Comparison of ENCODE assay signal across 11 mouse cellular contexts in the genomic region with DNA sequence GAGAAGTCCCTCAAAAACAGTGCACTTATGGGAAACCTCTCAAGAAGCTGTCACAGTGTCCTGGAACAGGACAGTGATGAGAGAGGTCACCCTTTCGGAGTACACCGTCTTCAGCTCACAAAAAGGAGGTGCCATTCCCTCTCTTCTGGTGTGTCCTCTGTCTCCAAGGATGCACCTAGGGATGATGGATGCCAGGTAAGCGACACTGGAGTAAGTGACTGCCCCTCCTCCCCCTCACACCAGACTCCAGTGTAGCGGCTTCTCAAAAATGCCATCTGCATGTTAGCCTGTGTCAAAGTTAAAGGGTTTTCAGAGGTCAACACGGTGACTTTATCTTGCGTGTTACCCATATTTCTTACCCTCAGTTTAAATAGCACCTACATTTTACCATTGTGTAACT.
DNase-seq lines count a peak whose midpoint lies in the region; ATAC-seq and TF ChIP-seq lines count a peak whose summit lies in the region.
"Had no signal": no experiment of that assay in that cellular context is flagged by ENCODE, and none has a peak within 500 bp of the region (broad histone marks: within the 10 kb centered on the region; RNA-seq: fewer than 3 reads in every experiment).

No protein-coding gene starts in this region.

- no peak overlapping the region for H3K4me3 ChIP-seq in heart, embryonic 12.5 days
- peak overlapping the region; percentile 38 for H3K4me3 ChIP-seq in kidney, postnatal 0 days (replicated peaks; ENCODE audit: low read depth, low read length)
- no peak overlapping the region for H3K4me3 ChIP-seq in thymus, adult 2 months (ENCODE audit: control insufficient read depth, insufficient read depth, low read length)
- H3K4me3 ChIP-seq in stomach, postnatal 0 days (ENCODE audit: low read depth, low read length), result peak overlapping the region; percentile 43; the same call in 1 of the 2 replicates

- TF ChIP-seq POLR2A in thymus, adult 2 months (IDR thresholded peaks at IDR 0.05; ENCODE audit: control insufficient read depth, extremely low read depth, insufficient read depth, low read length, poor library complexity), result no peak

- no peaks in the 10 kb centered on the region for H3K9me3 ChIP-seq in heart, embryonic 12.5 days (replicated peaks)
- no peaks in the 10 kb centered on the region for H3K9me3 ChIP-seq in kidney, postnatal 0 days (replicated peaks; ENCODE audit: low read length)
- no peaks in the 10 kb centered on the region for H3K9me3 ChIP-seq in stomach, postnatal 0 days (ENCODE audit: control insufficient read depth, low read length)

- no peak for TF ChIP-seq CTCF in kidney, postnatal 0 days (IDR thresholded peaks at IDR 0.05; ENCODE audit: low read depth)
- no peak for TF ChIP-seq CTCF in thymus, adult 2 months (IDR thresholded peaks at IDR 0.05; ENCODE audit: borderline replicate concordance, control insufficient read depth, extremely low read depth, insufficient read depth, low read length, poor library complexity)
- no peak for TF ChIP-seq CTCF in stomach, postnatal 0 days (IDR thresholded peaks at IDR 0.05; ENCODE audit: low read depth)

- no peak for DNase-seq in heart, adult 8-10 months (ENCODE audit: low spot score)
- DNase-seq in kidney, postnatal 0 days (ENCODE audit: low spot score), result no peak
- DNase-seq in kidney, postnatal 14 days, result no peak
- DNase-seq in thymus, adult 2 months, result no peak
- no peak for DNase-seq in thymus, postnatal 25 days
- no peak for DNase-seq in stomach, postnatal 0 days (ENCODE audit: low spot score)
- no peak for DNase-seq in cerebellum, adult 18-20 months
- DNase-seq: B cell, adult 2 months; cerebellum, adult 11-12 months had no signal

- no peaks in the 10 kb centered on the region for H3K36me3 ChIP-seq in heart, embryonic 12.5 days
- no peaks in the 10 kb centered on the region for H3K36me3 ChIP-seq in kidney, postnatal 0 days (ENCODE audit: insufficient read depth, low read length)
- H3K36me3 ChIP-seq in thymus, adult 2 months (ENCODE audit: control insufficient read depth, insufficient read depth, low read length), result no peaks in the 10 kb centered on the region
- H3K36me3 ChIP-seq in stomach, postnatal 0 days (ENCODE audit: control insufficient read depth, insufficient read depth, low read length), result no peaks in the 10 kb centered on the region

- ATAC-seq in heart, embryonic 12.5 days (ENCODE audit: insufficient number of reproducible peaks, low FRiP score), result no peak
- no peak for ATAC-seq in kidney, postnatal 0 days (replicated peaks; ENCODE audit: low FRiP score, low read depth)
- ATAC-seq in stomach, postnatal 0 days (ENCODE audit: low FRiP score, low TSS enrichment), result no peak

- H3K4me2 ChIP-seq in heart, embryonic 12.5 days, result peak overlapping the region; percentile 65
- peak overlapping the region; percentile 64 for H3K4me2 ChIP-seq in kidney, postnatal 0 days (ENCODE audit: low read length)
- peak overlapping the region; percentile 64 for H3K4me2 ChIP-seq in stomach, postnatal 0 days (replicated peaks; ENCODE audit: low read depth)
- H3K4me2 ChIP-seq: heart, embryonic 11.5 days had no signal

- 79% methylated on average over 6 of the region's 6 CpGs for WGBS in heart, embryonic 12.5 days
- WGBS in kidney, postnatal 0 days, result 70% methylated on average over 6 of the region's 6 CpGs
- WGBS in thymus, adult 2 months, result 93% methylated on average over 6 of the region's 6 CpGs
- 80% methylated on average over 6 of the region's 6 CpGs for WGBS in stomach, postnatal 0 days

- no peak for TF ChIP-seq EP300 in stomach, postnatal 0 days (optimal IDR thresholded peaks at IDR 0.05)

- peaks cover 66% of the 10 kb centered on the region for H3K4me1 ChIP-seq in heart, embryonic 12.5 days (replicated peaks)
- peaks cover 14% of the 10 kb centered on the region; the same call in 1 of the 2 replicates for H3K4me1 ChIP-seq in kidney, postnatal 0 days (replicated peaks; ENCODE audit: insufficient read depth, low read length)
- H3K4me1 ChIP-seq in thymus, adult 2 months (replicated peaks; ENCODE audit: control insufficient read depth, insufficient read depth, low read length), result no peaks in the 10 kb centered on the region
- H3K4me1 ChIP-seq in stomach, postnatal 0 days (replicated peaks; ENCODE audit: control insufficient read depth, insufficient read depth), result no peaks in the 10 kb centered on the region

- no peak overlapping the region for H3K9ac ChIP-seq in heart, embryonic 12.5 days
- peak overlapping the region; percentile 56 for H3K9ac ChIP-seq in kidney, postnatal 0 days (ENCODE audit: low read depth, low read length)
- no peak overlapping the region for H3K9ac ChIP-seq in stomach, postnatal 0 days (ENCODE audit: low read length)

- H3K27ac ChIP-seq in heart, embryonic 12.5 days (ENCODE audit: poor library complexity, severe bottlenecking), result peak overlapping the region; percentile 8; the same call in 1 of the 2 replicates
- H3K27ac ChIP-seq in kidney, postnatal 0 days, result peak overlapping the region; percentile 91
- peak overlapping the region; percentile 8; the same call in 1 of the 2 replicates for H3K27ac ChIP-seq in thymus, adult 2 months (ENCODE audit: control insufficient read depth, insufficient read depth, low read length)
- H3K27ac ChIP-seq in stomach, postnatal 0 days (replicated peaks), result no peak overlapping the region; the same call in 1 of the 2 replicates

- H3K27me3 ChIP-seq in heart, embryonic 12.5 days (replicated peaks), result no peaks in the 10 kb centered on the region
- H3K27me3 ChIP-seq in kidney, postnatal 0 days (ENCODE audit: insufficient read depth, low read length), result no peaks in the 10 kb centered on the region
- no peaks in the 10 kb centered on the region for H3K27me3 ChIP-seq in thymus, adult 2 months (ENCODE audit: control insufficient read depth, insufficient read depth, low read length)
- no peaks in the 10 kb centered on the region for H3K27me3 ChIP-seq in stomach, postnatal 0 days (ENCODE audit: control insufficient read depth, insufficient read depth, low read length)

Comparison
In these comparisons a context has a peak if more than half of its experiments do, and no peak if none do; other contexts are left out.
1. H3K4me3 ChIP-seq: peak in kidney, postnatal 0 days (single experiment) and stomach, postnatal 0 days (single experiment); none in heart, embryonic 12.5 days (single experiment) and thymus, adult 2 months (single experiment).
2. Peak in every context shown above with its lines, with median percentiles within 50 percentile points of each other: H3K4me2 ChIP-seq.